Mouse (Mus musculus) CH12.LX (cell line): ENCODE data around the gene Lipc. TPM values are rescaled to one million over a fixed set of nuclear protein-coding genes. Genes with fewer than 3 reads are reported as not detected.

Source experiments
- DNase-seq: peaks from one replicate; pipeline ENCODE4 v3.0.0-alpha.2; 2013; ENCODE audit errors: extremely low read depth
- H3K27ac ChIP-seq: 2 replicates; pipeline ENCODE4 v1.5.1; 2012; ENCODE audit warnings: low read depth, mild to moderate bottlenecking, control low read depth, moderate library complexity; ENCODE audit not compliant: insufficient read depth
- H3K27me3 ChIP-seq: replicated peaks from 2 replicates; pipeline ENCODE3; 2012; ENCODE audit warnings: inconsistent platforms
- H3K36me3 ChIP-seq, 2 experiments: replicated peaks in 1 of 2; 2 replicates each; pipeline versions ENCODE3 to v1.6.1; 2012; ENCODE audit warnings: inconsistent platforms in 1 of 2, low read length in 1 of 2, mild to moderate bottlenecking in 1 of 2, mixed read lengths in 1 of 2, moderate library complexity in 1 of 2; ENCODE audit not compliant: control insufficient read depth in 1 of 2, insufficient read depth in 1 of 2
- H3K4me1 ChIP-seq, 2 experiments: 2 replicates each; pipeline ENCODE4 v1.6.1; 2012; ENCODE audit warnings: inconsistent platforms in 1 of 2, moderate library complexity in 1 of 2; ENCODE audit not compliant: insufficient read depth in 2 of 2, control insufficient read depth in 1 of 2
- H3K4me2 ChIP-seq: 2 replicates; pipeline ENCODE4 v1.6.1; 2012; ENCODE audit warnings: low read depth, mild to moderate bottlenecking, control low read depth; ENCODE audit not compliant: poor library complexity, insufficient read depth, severe bottlenecking
- H3K4me3 ChIP-seq, 3 experiments: fragments of 150-350 bp in 1 of 3; sonication (generic) in 1 of 3; replicated peaks in 1 of 3; 2 replicates each; pipeline versions ENCODE3 to v1.5.1; 2011 to 2012; ENCODE audit warnings: low read depth in 2 of 3, low read length in 2 of 3, mild to moderate bottlenecking in 2 of 3, moderate library complexity in 2 of 3, control low read depth in 1 of 3, improper control_type of control experiment in 1 of 3, inconsistent platforms in 1 of 3, mixed read lengths in 1 of 3; ENCODE audit not compliant: poor library complexity in 1 of 3
- H3K79me2 ChIP-seq: replicated peaks from 2 replicates; pipeline ENCODE4 v1.6.1; 2012; ENCODE audit warnings: mild to moderate bottlenecking, moderate library complexity; ENCODE audit not compliant: control insufficient read depth, poor library complexity, insufficient read depth, severe bottlenecking; ENCODE audit errors: extremely low read depth
- H3K9ac ChIP-seq: 2 replicates; pipeline ENCODE4 v1.6.1; 2012; ENCODE audit warnings: low read depth, mild to moderate bottlenecking, control low read depth, moderate library complexity; ENCODE audit not compliant: insufficient read depth
- H3K9me3 ChIP-seq: replicated peaks from 2 replicates; pipeline ENCODE3; 2012; ENCODE audit warnings: low read length, inconsistent platforms, mixed read lengths
- BHLHE40 ChIP-seq: IDR thresholded peaks from 2 replicates; pipeline ENCODE4 v1.6.1; 2011; ENCODE audit warnings: mild to moderate bottlenecking, low read depth, low read length, improper control_type of control experiment
- CHD1 ChIP-seq: IDR thresholded peaks from 2 replicates; pipeline ENCODE4 v1.6.1; 2012; ENCODE audit warnings: low read depth, low read length, improper control_type of control experiment, inconsistent platforms
- CHD2 ChIP-seq: IDR thresholded peaks from 2 replicates; pipeline ENCODE4 v1.6.1; 2011; ENCODE audit warnings: low read length, improper control_type of control experiment
- CTCF ChIP-seq, 2 experiments: IDR thresholded peaks in 1 of 2; conservative IDR thresholded peaks in 1 of 2; 2 replicates each; pipeline ENCODE4 v1.5.1; 2011 to 2012; ENCODE audit warnings: low read depth in 2 of 2, low read length in 2 of 2, improper control_type of control experiment in 1 of 2, inconsistent platforms in 1 of 2, mild to moderate bottlenecking in 1 of 2, moderate library complexity in 1 of 2
- E2F4 ChIP-seq: IDR thresholded peaks from 2 replicates; pipeline ENCODE4 v1.6.1; 2011; ENCODE audit warnings: low read depth, low read length, improper control_type of control experiment; ENCODE audit not compliant: insufficient replicate concordance
- ELF1 ChIP-seq: IDR thresholded peaks from 2 replicates; pipeline ENCODE4 v1.6.1; 2014; ENCODE audit warnings: low read depth, mild to moderate bottlenecking, inconsistent platforms, low read length, improper control_type of control experiment
- EP300 ChIP-seq: IDR thresholded peaks from 2 replicates; pipeline ENCODE4 v1.6.1; 2011; ENCODE audit warnings: low read length, improper control_type of control experiment
- ETS1 ChIP-seq: conservative IDR thresholded peaks from 2 replicates; pipeline ENCODE4 v1.6.1; 2012; ENCODE audit warnings: low read depth, mild to moderate bottlenecking, inconsistent platforms, low read length, improper control_type of control experiment, moderate library complexity
- GABPA ChIP-seq: IDR thresholded peaks from 2 replicates; pipeline ENCODE4 v1.6.1; 2012; ENCODE audit warnings: low read depth, low read length, improper control_type of control experiment, inconsistent platforms; ENCODE audit not compliant: insufficient replicate concordance
- IRF4 ChIP-seq: IDR thresholded peaks from 2 replicates; pipeline ENCODE4 v1.6.1; 2014; ENCODE audit warnings: low read depth, mild to moderate bottlenecking, inconsistent platforms, low read length, improper control_type of control experiment
- JUND ChIP-seq: conservative IDR thresholded peaks from 2 replicates; pipeline ENCODE4 v1.6.1; 2011; ENCODE audit warnings: low read depth, low read length, improper control_type of control experiment
- KAT2A ChIP-seq: IDR thresholded peaks from 2 replicates; pipeline ENCODE4 v1.6.1; 2012; ENCODE audit warnings: low read length, improper control_type of control experiment, inconsistent platforms; ENCODE audit not compliant: insufficient replicate concordance
- MAX ChIP-seq: IDR thresholded peaks from 2 replicates; pipeline ENCODE4 v1.6.1; 2011; ENCODE audit warnings: low read length, improper control_type of control experiment
- MEF2A ChIP-seq: IDR thresholded peaks from 2 replicates; pipeline ENCODE4 v1.6.1; 2014; ENCODE audit warnings: low read depth, mild to moderate bottlenecking, inconsistent platforms, low read length, improper control_type of control experiment, borderline replicate concordance
- NRF1 ChIP-seq: IDR thresholded peaks from 2 replicates; pipeline ENCODE4 v1.6.1; 2014; ENCODE audit warnings: low read depth, mild to moderate bottlenecking, inconsistent platforms, low read length, improper control_type of control experiment, moderate library complexity
- PAX5 ChIP-seq: IDR thresholded peaks from 2 replicates; pipeline ENCODE4 v1.6.1; 2012; ENCODE audit warnings: low read length, inconsistent platforms, mixed read lengths
- RCOR1 ChIP-seq: conservative IDR thresholded peaks from 2 replicates; pipeline ENCODE4 v1.6.1; 2012; ENCODE audit warnings: low read depth, mild to moderate bottlenecking, inconsistent platforms, low read length, improper control_type of control experiment
- SIN3A ChIP-seq: IDR thresholded peaks from 2 replicates; pipeline ENCODE4 v1.6.1; 2012; ENCODE audit warnings: low read length, improper control_type of control experiment, inconsistent platforms
- SMC3 ChIP-seq: IDR thresholded peaks from 2 replicates; pipeline ENCODE4 v1.6.1; 2011; ENCODE audit warnings: low read depth, low read length, improper control_type of control experiment
- TCF12 ChIP-seq: IDR thresholded peaks from 2 replicates; pipeline ENCODE4 v1.6.1; 2014; ENCODE audit warnings: low read depth, mild to moderate bottlenecking, inconsistent platforms, low read length, improper control_type of control experiment
- UBTF ChIP-seq: IDR thresholded peaks from 2 replicates; pipeline ENCODE4 v1.6.1; 2012; ENCODE audit warnings: low read depth, mild to moderate bottlenecking, inconsistent platforms, low read length, improper control_type of control experiment, moderate library complexity
- ZC3H11A ChIP-seq: IDR thresholded peaks from 2 replicates; pipeline ENCODE4 v1.6.1; 2012; ENCODE audit warnings: low read depth, mild to moderate bottlenecking, inconsistent platforms, low read length, improper control_type of control experiment
- ZKSCAN1 ChIP-seq: IDR thresholded peaks from 2 replicates; pipeline ENCODE4 v1.6.1; 2012; ENCODE audit warnings: low read depth, inconsistent platforms, low read length, improper control_type of control experiment, borderline replicate concordance
- ZMIZ1 ChIP-seq: IDR thresholded peaks from 2 replicates; pipeline ENCODE4 v1.6.1; 2012; ENCODE audit warnings: low read depth, mild to moderate bottlenecking, inconsistent platforms, low read length, improper control_type of control experiment
- ZNF384 ChIP-seq: IDR thresholded peaks from 2 replicates; pipeline ENCODE4 v1.6.1; 2012; ENCODE audit warnings: low read depth, low read length, improper control_type of control experiment, inconsistent platforms
- dilution Hi-C: fragments of 300-500 bp; cut with MboI; formaldehyde crosslinking; loops from 2 replicates; pipeline ENCODE4 v1.14.3; 2020; ENCODE audit warnings: low sequenced_read_pairs; ENCODE audit not compliant: extremely low pct_unique_long_range_greater_than_20kb, extremely low pct_ligation_motif_present
- in situ Hi-C: fragments of 300-500 bp; cut with MboI; formaldehyde crosslinking; loops from 3 replicates; pipeline ENCODE4 v1.14.3; 2019; ENCODE audit warnings: low sequenced_read_pairs, low pct_ligation_motif_present, low pct_unique_long_range_greater_than_20kb, mixed read lengths
- polyA plus RNA-seq: library from polyadenylated mRNA; unstranded; fragments of >175 nt; gene quantifications from 2 replicates; pipeline ENCODE4 v1.2.1, GENCODE M21; 2012; ENCODE audit warnings: low read depth; ENCODE audit not compliant: insufficient read length
- total RNA-seq, 2 experiments: library from RNA; depleted of rRNA; stranded (reverse); fragments of 300-350 nt in 1 of 2; fragments of >200 nt in 1 of 2; gene quantifications; 2 replicates each; pipeline ENCODE4 v1.2.3; 2012 to 2014

Lipc gene
- total and polyA plus RNA-seq, 3 experiments = 5.2 to 24.5 (median 8.6) TPM

- Histone ChIP-seq H3K27ac (no peak overlapping the region), H3K27me3 (no peaks in the 10 kb centered on the region), H3K4me1 (no peaks in the 10 kb centered on the region), H3K4me2 (0 out of 2 replicates have a peak overlapping the region, but pooled peaks have one; percentile 11), H3K36me3 (no peaks in the 10 kb centered on the region), H3K9me3 (no peaks in the 10 kb centered on the region), H3K9ac (no peak overlapping the region), H3K79me2 (no peaks in the 10 kb centered on the region), H3K4me3 (no peak overlapping the region)
- in situ Hi-C loops (no loop called here), dilution Hi-C loops (no loop called here)
- DNase-seq = no peak
- no peak for TF ChIP-seq ETS1
- TF ChIP-seq MEF2A = no peak
- no peak for TF ChIP-seq ZKSCAN1
- TF ChIP-seq TCF12 = no peak
- no peak for TF ChIP-seq PAX5
- no peak for TF ChIP-seq MAX
- TF ChIP-seq GABPA = no peak
- TF ChIP-seq KAT2A = no peak
- no peak for TF ChIP-seq BHLHE40
- TF ChIP-seq CTCF (conservative IDR thresholded peaks at IDR 0.05 in 1 of 2, IDR thresholded peaks at IDR 0.05 in 1 of 2; ENCODE audit: low read depth in 2 of 2, low read length in 2 of 2) = no peak
- TF ChIP-seq UBTF = no peak
- TF ChIP-seq SIN3A = no peak
Measured at GRCm38 (mm10) chr9:70910351-70910750, 41.7 kb downstream of the Lipc start.

GRCm38 (mm10) chr9:70902821-70903730 is 49.0 kb downstream of the Lipc start:
- no peak for TF ChIP-seq ZKSCAN1
- no peak for TF ChIP-seq KAT2A
- no peak for TF ChIP-seq ZMIZ1
- TF ChIP-seq E2F4 = no peak
- TF ChIP-seq MEF2A = no peak
- TF ChIP-seq ZC3H11A = no peak
- no peak for TF ChIP-seq PAX5
- no peak for TF ChIP-seq GABPA
- no peak for TF ChIP-seq IRF4
- TF ChIP-seq ELF1 = no peak
- no peak for TF ChIP-seq ZNF384
- no peak for TF ChIP-seq EP300
- TF ChIP-seq CHD2 = no peak
- TF ChIP-seq MAX = no peak
- TF ChIP-seq CHD1 = no peak
- TF ChIP-seq SMC3 = no peak
- TF ChIP-seq NRF1 = no peak
- TF ChIP-seq ETS1 = no peak
- no peak for TF ChIP-seq RCOR1
- no peak for TF ChIP-seq JUND
- Histone ChIP-seq H3K27me3 (no peaks in the 10 kb centered on the region), H3K9me3 (no peaks in the 10 kb centered on the region), H3K9ac (no peak overlapping the region), H3K79me2 (no peaks in the 10 kb centered on the region), H3K4me1 (no peaks in the 10 kb centered on the region), H3K4me3 (no peak overlapping the region), H3K4me2 (no peak overlapping the region), H3K36me3 (no peaks in the 10 kb centered on the region), H3K27ac (no peak overlapping the region)
- in situ Hi-C loops = no loop called here
- DNase-seq = no peak
- dilution Hi-C loops = no loop called here
